Mouse (Mus musculus) brown adipose tissue, adult 24 weeks (tissue): ENCODE results near the gene Il10rb. TPM values are rescaled to one million over a fixed set of nuclear protein-coding genes. Genes with fewer than 3 reads are reported as not detected.
A peak's percentile ranks its signal among the peaks of the same experiment; 100 is the strongest.
"Not testable (repeated sequence)": the region's sequence is repeated elsewhere in the genome, so short reads cannot be mapped to it uniquely, and the experiment has no call there.

Experiments
- H3K27ac ChIP-seq: fragments of 200-500 bp; replicated peaks from 2 replicates; pipeline ENCODE4 v1.5.1; 2012; ENCODE audit warnings: low read depth, mild to moderate bottlenecking, low read length
- H3K4me1 ChIP-seq: fragments of 200-500 bp; 2 replicates; pipeline ENCODE4 v1.6.1; 2012; ENCODE audit warnings: low read length, mixed read lengths; ENCODE audit not compliant: control insufficient read depth, insufficient read depth, insufficient read length
- H3K4me3 ChIP-seq: fragments of 200-500 bp; 2 replicates; pipeline ENCODE4 v1.5.1; 2012; ENCODE audit warnings: low read depth, mild to moderate bottlenecking, low read length, moderate library complexity; ENCODE audit not compliant: insufficient read depth
- polyA plus RNA-seq: library from polyadenylated mRNA; stranded (reverse); fragments of >200 nt; gene quantifications from 2 replicates; pipeline ENCODE4 v1.2.4, GENCODE M21; 2012; ENCODE audit not compliant: missing spikeins, insufficient read depth, insufficient read length

Gene Il10rb
- polyA plus RNA-seq, 1 experiment = 44.8 TPM

DNA sequence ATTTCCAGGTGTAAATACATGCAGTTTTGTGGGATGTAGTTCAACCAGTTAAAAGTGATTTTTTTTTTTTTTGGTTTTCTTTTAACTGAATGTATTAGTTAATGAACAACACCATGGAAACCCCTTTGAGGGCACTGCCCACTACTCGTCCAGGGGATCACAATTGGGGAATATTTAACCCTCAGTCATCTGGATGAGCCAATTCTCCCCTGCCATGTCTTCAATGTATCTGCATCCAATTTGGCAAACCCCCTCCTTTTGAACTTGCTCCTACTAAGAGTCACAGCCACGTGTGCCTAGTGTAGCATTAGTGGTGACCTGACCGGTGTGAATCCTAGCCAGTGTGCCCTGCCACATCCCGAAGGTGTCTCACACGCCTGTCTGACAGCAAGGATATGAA, 12.6 kb downstream of the Il10rb start:
- Histone ChIP-seq H3K4me3 (no peak overlapping the region), H3K27ac (no peak overlapping the region), H3K4me1 (no peaks in the 10 kb centered on the region)

DNA sequence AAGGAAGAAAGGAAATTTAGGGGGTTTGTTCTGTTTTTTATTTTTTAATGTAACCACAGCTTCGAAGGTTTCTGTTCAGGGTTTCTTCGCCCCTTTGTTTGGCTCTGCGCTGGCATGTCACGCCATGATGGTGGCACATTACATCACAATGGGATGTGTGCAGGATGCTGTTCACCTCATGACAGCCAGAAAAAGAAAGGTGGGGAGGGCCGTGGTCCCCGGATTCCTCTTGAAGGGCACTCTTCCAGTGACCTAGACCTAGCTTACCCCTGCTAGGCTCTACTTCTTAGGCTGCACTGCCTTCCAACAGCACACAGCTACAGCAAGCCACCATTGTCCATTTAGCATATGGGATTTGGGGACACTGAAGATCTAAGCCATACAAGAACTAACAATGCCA, 19.9 kb downstream of the Il10rb start:
- H3K4me1 ChIP-seq = no peaks in the 10 kb centered on the region
- H3K27ac ChIP-seq = no peak overlapping the region
- H3K4me3 ChIP-seq = no peak overlapping the region

DNA sequence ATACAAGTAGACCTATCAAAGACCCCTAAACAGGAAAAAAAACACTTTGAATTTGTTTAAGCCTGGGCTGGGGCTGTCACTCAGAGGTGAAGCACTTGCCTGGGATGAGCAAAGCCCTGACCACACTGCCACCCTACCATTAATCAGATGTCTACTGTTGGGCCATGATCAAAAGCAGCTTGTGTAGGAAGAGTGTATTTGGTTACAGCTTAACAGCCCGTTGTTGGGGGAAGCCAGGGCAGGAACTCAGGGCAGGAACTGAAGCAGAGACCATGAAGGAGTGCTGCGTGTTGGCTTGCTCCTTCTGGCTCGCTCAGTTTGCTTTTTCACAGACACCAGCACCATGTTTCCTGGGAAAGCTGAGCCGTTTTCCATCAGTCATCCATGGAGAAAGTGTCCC, 20.6 kb downstream of the Il10rb start:
- Histone ChIP-seq H3K4me3 (no peak overlapping the region), H3K4me1 (no peaks in the 10 kb centered on the region), H3K27ac (peak overlapping the region; percentile 53)

DNA sequence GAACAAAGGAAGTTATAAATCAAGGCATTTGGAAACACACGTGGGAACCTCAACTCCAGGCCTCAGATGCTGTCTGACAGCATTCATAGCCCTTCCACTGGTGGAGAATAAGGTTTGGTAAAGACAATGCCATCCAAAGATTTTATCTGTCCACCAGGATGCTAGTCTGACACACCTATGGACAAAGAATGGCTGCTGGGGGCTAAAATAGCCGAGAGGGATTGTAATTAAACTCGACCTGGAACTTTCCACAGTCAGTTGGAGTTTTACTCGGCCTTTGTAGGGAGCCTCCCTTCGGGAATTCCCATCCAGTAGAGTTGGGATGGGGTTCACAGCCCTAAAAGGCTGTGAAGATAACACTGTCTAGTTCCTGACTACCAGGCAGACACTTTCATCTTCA, 21.5 kb downstream of the Il10rb start:
- Histone ChIP-seq H3K27ac (peak overlapping the region; percentile 82), H3K4me1 (no peaks in the 10 kb centered on the region), H3K4me3 (no peak overlapping the region)

DNA sequence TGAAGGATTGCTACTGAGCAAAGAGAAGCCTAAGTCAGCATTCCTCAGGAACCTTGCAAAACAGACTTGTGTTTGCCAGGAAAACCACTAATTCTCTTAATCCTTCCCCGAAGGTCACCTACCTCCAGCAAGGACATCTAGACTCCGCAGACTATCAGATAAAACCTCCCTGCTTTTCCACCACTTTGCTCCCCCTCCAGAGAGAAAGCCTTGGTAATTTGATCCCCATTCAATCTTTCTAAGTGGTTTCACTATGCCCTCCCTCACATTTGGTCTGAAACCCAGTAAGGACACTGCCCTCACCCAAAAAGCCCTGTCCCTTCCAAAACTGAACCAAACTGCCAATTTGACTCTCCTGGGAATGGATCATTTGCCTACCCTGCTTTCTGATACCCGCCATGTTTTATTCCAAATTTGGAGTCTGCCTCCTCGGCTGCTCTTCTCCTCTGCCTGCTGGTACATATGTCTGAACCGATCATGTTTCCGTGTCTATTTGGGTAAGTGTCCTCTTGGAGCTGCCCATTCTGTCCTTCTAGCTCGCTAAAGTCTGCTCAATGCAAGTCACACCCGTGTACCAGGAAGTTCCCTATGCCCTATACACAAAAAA, 22.4 kb downstream of the Il10rb start:
- Histone ChIP-seq H3K4me3 (no peak overlapping the region), H3K4me1 (0 out of 2 replicates have a peak, but pooled peaks cover 2% of the 10 kb centered on the region), H3K27ac (peak overlapping the region; percentile 82)

DNA sequence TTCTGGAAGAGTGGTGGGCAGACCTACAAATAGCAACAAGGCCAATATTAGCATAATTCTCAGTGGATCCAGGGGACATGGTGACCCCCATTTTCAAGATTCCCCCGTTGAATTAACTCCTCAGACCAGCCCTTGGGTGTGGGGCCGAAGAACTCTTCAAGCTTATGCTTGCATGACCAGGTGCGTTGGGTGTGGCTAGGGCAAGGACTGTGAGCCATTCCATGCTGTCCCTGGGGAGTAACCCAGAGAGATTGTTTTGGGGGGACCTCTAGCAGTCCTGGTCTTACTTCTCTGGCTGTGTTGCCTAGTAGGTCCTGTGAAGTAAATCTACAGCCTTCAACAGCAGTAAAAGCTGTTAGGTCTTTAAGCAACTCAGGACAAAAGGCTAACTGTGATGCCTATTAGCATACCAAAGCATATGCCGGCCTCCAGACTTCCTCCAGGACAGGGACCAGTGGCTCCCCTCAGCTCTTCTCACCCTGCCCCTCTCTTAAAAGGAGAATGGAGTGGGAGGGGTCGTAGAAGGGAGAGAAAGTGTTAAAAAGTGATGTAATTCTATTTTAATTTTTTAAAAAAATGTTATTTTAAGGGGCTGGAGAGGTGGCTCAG, 26.9 kb downstream of the Il10rb start:
- peaks cover 22% of the 10 kb centered on the region for H3K4me1 ChIP-seq
- H3K27ac ChIP-seq = no peak overlapping the region
- H3K4me3 ChIP-seq = no peak overlapping the region

DNA sequence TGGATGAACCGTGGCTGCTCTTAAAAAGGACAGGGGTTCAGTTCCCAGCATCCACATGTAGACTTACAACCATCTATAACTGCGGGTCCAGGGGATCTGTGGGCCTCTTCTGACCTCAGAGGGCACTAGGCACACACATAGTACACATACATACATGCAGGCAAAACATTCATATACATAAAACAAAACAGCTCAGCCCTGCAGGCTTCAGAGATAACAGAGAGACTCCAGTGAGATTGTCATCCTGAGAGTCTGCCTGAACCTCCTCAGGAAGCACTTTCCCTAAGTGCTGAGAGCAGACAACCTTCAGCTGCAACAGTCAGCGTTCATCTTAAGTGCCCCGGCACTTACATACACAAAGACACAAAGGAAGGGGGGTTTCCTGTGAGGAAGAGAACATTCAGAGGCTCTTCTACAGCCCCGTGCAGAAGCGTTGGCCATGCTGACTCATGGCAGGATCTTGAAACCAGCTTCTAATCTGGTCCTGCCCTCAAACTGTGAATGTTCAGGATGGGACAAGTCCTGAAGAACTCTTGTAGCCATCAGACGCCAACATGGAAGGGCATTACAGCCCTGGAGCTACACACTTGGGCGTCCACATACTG, 27.5 kb downstream of the Il10rb start:
- Histone ChIP-seq H3K27ac (no peak overlapping the region), H3K4me3 (no peak overlapping the region), H3K4me1 (peaks cover 22% of the 10 kb centered on the region)

DNA sequence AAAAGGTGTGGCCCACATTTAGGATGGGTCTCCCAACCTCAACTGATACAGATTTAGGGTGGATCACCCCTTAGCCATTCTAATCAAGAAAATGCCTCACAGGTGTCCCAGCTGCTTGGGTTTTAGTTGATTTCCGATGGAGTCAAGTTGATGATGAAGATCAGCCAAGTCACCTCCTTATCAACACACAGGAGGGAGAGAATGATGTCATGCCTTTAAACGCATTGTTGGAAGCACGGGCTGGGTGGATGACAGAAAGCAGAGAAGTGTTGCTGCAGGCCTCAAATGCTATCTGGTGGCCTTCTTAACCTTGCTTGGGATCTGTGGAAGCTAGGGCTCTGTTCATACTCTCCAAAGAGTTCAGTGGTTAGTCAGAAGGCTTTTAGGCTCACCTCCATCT, 28.2 kb downstream of the Il10rb start:
- H3K4me1 ChIP-seq = peaks cover 29% of the 10 kb centered on the region
- no peak overlapping the region for H3K4me3 ChIP-seq
- no peak overlapping the region for H3K27ac ChIP-seq

DNA sequence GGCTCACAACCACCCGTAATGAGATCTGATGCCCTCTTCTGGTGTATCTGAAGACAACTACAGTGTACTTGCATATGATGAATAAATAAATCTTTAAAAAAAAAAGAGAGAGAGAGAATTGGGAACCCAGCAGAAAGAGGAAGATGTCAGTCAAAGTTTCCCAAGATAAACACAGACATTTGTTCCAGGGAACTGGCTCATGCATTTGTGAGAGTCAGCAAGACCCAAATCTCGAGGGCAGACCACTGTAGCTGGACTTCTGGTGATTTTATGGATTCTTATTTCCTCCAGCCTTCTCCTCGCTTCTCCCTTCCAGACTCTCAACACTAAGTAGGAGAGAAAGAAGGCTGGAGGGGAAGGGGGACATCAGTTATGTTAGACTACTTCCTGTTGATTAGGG, 32.1 kb downstream of the Il10rb start:
- no peak overlapping the region for H3K4me3 ChIP-seq
- H3K4me1 ChIP-seq = peaks cover 37% of the 10 kb centered on the region
- H3K27ac ChIP-seq = peak overlapping the region; percentile 61; the same call in 1 of the 2 replicates

DNA sequence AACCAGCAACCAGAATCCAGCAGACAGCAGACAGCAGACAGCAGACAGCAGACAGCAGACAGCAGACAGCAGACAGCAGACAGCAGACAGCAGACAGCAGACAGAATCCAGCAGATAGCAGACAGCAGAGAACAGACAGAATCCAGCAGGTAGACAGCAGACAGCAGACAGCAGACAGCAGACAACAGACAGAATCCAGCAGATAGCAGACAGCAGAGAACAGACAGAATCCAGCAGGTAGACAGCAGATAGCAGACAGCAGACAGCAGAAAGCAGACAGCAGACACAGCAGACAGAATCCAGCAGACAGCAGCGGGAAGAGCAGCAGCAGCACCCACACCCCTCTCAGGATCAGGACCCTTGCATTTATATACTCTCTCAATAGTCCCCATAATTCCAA, 32.6 kb downstream of the Il10rb start:
- Histone ChIP-seq H3K27ac (peak overlapping the region; percentile 61), H3K4me1 (peaks cover 35% of the 10 kb centered on the region)
- H3K4me3 ChIP-seq = not testable (repeated sequence)

DNA sequence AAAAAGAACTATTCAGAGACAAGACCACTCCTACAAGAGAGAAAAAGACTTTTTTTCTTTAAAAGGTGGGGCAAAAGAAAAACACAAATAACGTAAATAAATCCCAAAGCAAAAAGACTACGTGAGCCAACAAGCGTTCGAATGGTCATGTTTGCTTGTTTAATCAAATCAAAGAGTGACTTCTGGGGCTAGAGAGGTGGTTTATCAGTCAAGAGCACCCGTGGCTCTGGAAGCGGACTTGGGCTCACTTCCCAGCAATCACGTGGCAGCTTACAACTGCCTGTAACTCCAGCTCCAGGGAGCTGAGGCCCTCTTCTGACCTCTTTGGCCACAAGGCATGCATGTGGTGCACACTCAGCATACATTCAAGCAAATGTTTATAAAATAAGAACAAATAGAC, 35.4 kb downstream of the Il10rb start:
- Histone ChIP-seq H3K4me1 (peaks cover 24% of the 10 kb centered on the region), H3K4me3 (no peak overlapping the region), H3K27ac (peak overlapping the region; percentile 70)

DNA sequence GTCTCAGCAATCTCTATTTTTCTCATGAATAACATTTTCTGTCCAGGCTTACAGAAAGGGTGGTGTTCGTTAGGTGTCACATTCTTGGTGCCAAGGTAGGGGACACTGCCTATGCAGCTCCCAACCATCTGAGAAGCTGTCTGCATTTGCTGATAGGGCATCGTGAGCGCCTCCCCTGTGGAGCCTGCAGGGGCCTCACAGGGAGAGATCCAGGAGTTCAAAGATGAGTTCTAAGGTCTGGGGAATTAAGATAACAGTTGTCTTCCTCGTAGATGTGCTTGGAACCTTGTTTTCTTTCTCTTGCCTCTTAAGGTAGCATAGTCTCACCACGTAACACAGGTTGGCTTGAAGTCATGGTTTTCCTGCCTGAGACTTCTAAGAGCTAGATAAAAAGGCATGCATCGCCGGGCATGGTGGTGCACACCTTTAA, 35.9 kb downstream of the Il10rb start:
- Histone ChIP-seq H3K27ac (no peak overlapping the region), H3K4me1 (peaks cover 20% of the 10 kb centered on the region), H3K4me3 (no peak overlapping the region)

DNA sequence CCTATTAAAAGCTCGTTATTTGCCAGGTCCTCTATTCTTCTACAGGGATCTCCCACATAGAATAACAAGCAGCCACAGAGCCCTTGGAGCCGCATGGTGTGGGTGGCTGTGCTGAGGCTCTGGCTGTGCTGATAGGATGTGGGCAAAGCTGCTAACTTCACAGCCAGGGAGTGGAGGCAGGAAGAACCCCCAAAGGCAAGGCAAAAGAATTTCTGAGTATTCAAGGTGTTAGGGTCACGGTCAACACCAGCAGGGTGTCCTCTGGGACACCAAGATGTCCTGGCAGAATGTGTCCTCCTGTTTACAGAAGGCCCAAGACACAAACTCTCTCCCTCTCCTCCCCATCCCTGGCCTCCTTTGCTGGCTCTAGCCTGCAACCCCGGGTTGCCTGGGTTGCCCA, 36.5 kb downstream of the Il10rb start:
- Histone ChIP-seq H3K4me1 (peaks cover 17% of the 10 kb centered on the region), H3K4me3 (no peak overlapping the region), H3K27ac (no peak overlapping the region)

DNA sequence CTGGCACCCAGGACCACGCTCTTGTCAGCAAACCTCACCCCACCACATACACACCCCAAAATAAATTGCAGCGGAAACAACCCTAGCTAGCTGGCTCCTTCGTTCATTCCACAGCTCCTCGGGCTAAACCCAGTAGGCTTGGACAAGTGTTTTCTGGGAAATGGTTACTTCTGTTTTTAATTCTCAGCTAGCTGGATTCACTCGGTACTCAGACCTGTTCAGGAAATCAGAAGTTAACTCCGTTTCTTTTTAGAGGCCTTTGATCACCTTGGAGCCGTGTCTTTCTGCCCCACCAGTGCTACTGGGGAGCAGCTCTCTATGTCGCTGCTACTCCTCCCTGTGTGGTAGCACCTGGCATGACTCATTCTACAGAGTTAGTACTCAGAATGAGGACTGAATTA, 37.2 kb downstream of the Il10rb start:
- Histone ChIP-seq H3K4me3 (no peak overlapping the region), H3K27ac (no peak overlapping the region), H3K4me1 (peaks cover 17% of the 10 kb centered on the region)

DNA sequence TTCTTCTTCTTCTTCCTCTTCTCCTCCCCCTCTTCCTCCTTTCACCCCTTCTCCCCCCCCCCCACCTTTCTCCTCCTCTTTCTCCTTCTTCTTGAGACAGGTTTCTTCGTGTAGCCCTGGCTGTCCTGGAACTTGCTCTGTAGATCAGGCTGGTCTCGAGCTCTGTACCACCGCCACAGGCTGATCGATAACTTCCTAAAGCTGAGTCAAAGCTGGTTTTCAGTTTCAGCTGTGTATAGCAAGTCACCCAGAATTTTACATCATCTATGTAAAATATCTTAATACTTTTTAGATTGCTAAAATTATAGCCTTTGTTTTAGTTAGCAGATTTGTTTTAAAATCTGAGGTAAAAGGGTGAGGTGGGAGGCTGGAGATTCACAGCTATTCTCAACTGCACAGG, 38.9 kb downstream of the Il10rb start:
- Histone ChIP-seq H3K27ac (no peak overlapping the region), H3K4me1 (peaks cover 7% of the 10 kb centered on the region), H3K4me3 (no peak overlapping the region)

DNA sequence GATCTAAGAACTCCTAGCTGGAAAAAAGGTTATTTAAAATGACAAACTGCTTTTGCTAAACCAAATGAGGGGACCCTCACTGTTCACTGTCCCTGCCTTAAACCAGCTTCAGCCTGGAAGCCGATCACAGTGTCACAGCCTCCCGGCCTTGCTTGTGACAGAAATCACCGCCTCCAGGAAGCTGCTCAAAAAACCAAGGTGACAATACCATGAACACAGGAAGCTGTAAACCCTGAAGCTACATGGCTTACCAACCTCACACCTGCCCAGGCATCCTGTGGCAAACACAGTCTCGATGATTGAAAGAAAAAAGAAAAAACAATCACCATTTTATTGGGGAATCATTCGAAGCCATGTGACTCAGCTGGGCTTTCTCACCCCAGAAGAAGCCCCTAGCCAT, 39.6 kb downstream of the Il10rb start:
- Histone ChIP-seq H3K4me1 (peaks cover 7% of the 10 kb centered on the region), H3K27ac (no peak overlapping the region), H3K4me3 (no peak overlapping the region)
